Mouse (Mus musculus) kidney, adult 2 months (tissue): Measurements from ENCODE around the gene Marc1.

Experiments
- CTCF ChIP-seq: fragments of 200-500 bp; conservative IDR thresholded peaks from 2 replicates; pipeline ENCODE4 v1.5.1; 2011; ENCODE audit warnings: low read depth, mild to moderate bottlenecking, control low read depth, low read length, moderate library complexity, mixed read lengths; ENCODE audit not compliant: insufficient read depth, insufficient read length
- POLR2A ChIP-seq: fragments of 200-500 bp; IDR thresholded peaks from one replicate; pipeline ENCODE4 v1.6.1; 2011; ENCODE audit warnings: low read depth, low read length, control low read depth

DNA sequence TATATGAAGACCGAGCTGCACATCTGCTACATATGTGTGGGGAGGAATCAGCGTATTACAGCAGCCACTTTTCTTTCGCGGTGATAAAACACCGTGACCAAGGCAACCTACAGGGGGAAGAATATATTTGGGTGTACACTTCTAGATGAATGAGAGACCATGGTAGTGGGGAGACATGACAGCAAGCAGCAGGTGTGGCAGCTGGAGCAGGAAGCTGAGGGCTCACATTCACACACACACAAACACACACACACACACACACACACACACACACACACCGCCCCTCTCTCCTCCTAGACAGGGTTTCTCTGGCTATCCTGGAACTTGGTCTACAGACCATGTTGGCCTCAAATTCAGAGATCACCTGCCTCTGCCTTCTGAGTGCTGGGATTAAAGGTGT, 33.0 kb downstream of the Marc1 start:
- TF ChIP-seq CTCF (no peak), POLR2A (no peak)
